ENCODE assay signal across 14 mouse cellular contexts in the genomic region with DNA sequence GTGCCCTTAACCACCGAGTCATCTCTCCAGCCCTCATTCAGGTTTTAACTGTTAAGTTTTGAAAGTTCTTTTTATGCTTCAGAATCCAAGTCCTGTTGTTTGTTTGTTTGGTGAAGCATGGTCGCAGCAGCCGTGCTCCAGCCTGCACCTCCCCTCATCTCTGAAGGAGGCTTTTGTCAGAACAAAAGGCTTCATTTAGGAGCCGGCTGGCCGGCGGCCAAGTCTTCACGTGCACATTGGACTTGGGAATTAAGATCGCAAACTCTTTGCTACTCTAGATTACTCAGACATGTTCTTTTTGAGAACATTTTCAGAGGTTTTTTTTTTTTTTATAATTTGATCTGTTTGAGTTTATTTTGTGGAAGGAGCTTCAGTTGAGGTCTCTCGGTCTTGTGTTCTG. TPM values are rescaled to one million over a fixed set of nuclear protein-coding genes. Genes with fewer than 3 reads are reported as not detected.
DNase-seq lines count a peak whose midpoint lies in the region; ATAC-seq lines count a peak whose summit lies in the region.
"Had no signal": no experiment of that assay in that cellular context is flagged by ENCODE, and none has a peak within 500 bp of the region (broad histone marks: within the 10 kb centered on the region; RNA-seq: fewer than 3 reads in every experiment).

No protein-coding gene starts in this region.

- H3K27ac ChIP-seq in forebrain, embryonic 12.5 days = peak overlapping the region; percentile 42; the same call in 1 of the 2 replicates
- H3K27ac ChIP-seq in forebrain, embryonic 10.5 days = no peak overlapping the region; the same call in 1 of the 2 replicates
- peak overlapping the region; percentile 69 for H3K27ac ChIP-seq in limb, embryonic 12.5 days
- H3K27ac ChIP-seq in limb, embryonic 10.5 days = no peak overlapping the region
- 0 out of 2 replicates have a peak overlapping the region, but pooled peaks have one; percentile 19 for H3K27ac ChIP-seq in embryonic facial prominence, embryonic 12.5 days
- H3K27ac ChIP-seq: heart, embryonic 15.5 days; limb, embryonic 13.5 days had no signal

- H3K36me3 ChIP-seq in forebrain, embryonic 12.5 days (replicated peaks) = no peaks in the 10 kb centered on the region
- no peaks in the 10 kb centered on the region for H3K36me3 ChIP-seq in forebrain, embryonic 10.5 days (replicated peaks)
- H3K36me3 ChIP-seq in limb, embryonic 12.5 days = no peaks in the 10 kb centered on the region
- no peaks in the 10 kb centered on the region for H3K36me3 ChIP-seq in limb, embryonic 10.5 days
- H3K36me3 ChIP-seq in embryonic facial prominence, embryonic 12.5 days = no peaks in the 10 kb centered on the region
- H3K36me3 ChIP-seq: heart, embryonic 15.5 days; limb, embryonic 13.5 days had no signal

- H3K9me3 ChIP-seq in forebrain, embryonic 12.5 days = no peaks in the 10 kb centered on the region
- H3K9me3 ChIP-seq in forebrain, embryonic 10.5 days = no peaks in the 10 kb centered on the region
- H3K9me3 ChIP-seq in limb, embryonic 12.5 days = no peaks in the 10 kb centered on the region
- no peaks in the 10 kb centered on the region for H3K9me3 ChIP-seq in limb, embryonic 10.5 days (replicated peaks)
- H3K9me3 ChIP-seq in embryonic facial prominence, embryonic 12.5 days = no peaks in the 10 kb centered on the region
- H3K9me3 ChIP-seq: heart, embryonic 15.5 days; limb, embryonic 13.5 days had no signal

- 31% methylated on average over 9 of the region's 9 CpGs for WGBS in forebrain, embryonic 12.5 days
- 69% methylated on average over 9 of the region's 9 CpGs for WGBS in forebrain, embryonic 10.5 days
- WGBS in limb, embryonic 12.5 days = 60% methylated on average over 9 of the region's 9 CpGs
- 92% methylated on average over 9 of the region's 9 CpGs for WGBS in limb, embryonic 10.5 days
- 46% methylated on average over 9 of the region's 9 CpGs for WGBS in embryonic facial prominence, embryonic 12.5 days

- DNase-seq in forebrain, embryonic 10.5 days (ENCODE audit: extremely low spot score, low spot score) = no peak
- DNase-seq in limb, embryonic 10.5 days (ENCODE audit: low spot score) = no peak
- peak; percentile 61 to 77 for DNase-seq in kidney, postnatal 4 days
- no peak for DNase-seq in left cerebral cortex, postnatal 14 days (ENCODE audit: low spot score in 2 of 2)
- DNase-seq: cerebellum, postnatal 36 days had no signal

- H3K4me3 ChIP-seq in forebrain, embryonic 12.5 days (replicated peaks) = no peak overlapping the region
- no peak overlapping the region for H3K4me3 ChIP-seq in forebrain, embryonic 10.5 days
- no peak overlapping the region for H3K4me3 ChIP-seq in limb, embryonic 12.5 days (replicated peaks)
- no peak overlapping the region for H3K4me3 ChIP-seq in limb, embryonic 10.5 days
- H3K4me3 ChIP-seq in embryonic facial prominence, embryonic 12.5 days = no peak overlapping the region
- H3K4me3 ChIP-seq: heart, embryonic 15.5 days; limb, embryonic 13.5 days had no signal

- no peaks in the 10 kb centered on the region for H3K27me3 ChIP-seq in forebrain, embryonic 12.5 days
- H3K27me3 ChIP-seq in forebrain, embryonic 10.5 days (ENCODE audit: poor library complexity, severe bottlenecking) = no peaks in the 10 kb centered on the region
- peaks cover 24% of the 10 kb centered on the region for H3K27me3 ChIP-seq in limb, embryonic 12.5 days
- H3K27me3 ChIP-seq in limb, embryonic 10.5 days (ENCODE audit: low read depth, poor library complexity, severe bottlenecking) = peaks cover 85% of the 10 kb centered on the region
- H3K27me3 ChIP-seq in embryonic facial prominence, embryonic 12.5 days = no peaks in the 10 kb centered on the region
- H3K27me3 ChIP-seq: heart, embryonic 15.5 days had no signal

- H3K4me2 ChIP-seq in forebrain, embryonic 12.5 days = no peak overlapping the region
- H3K4me2 ChIP-seq in limb, embryonic 12.5 days = no peak overlapping the region
- no peak overlapping the region for H3K4me2 ChIP-seq in embryonic facial prominence, embryonic 12.5 days (replicated peaks)
- H3K4me2 ChIP-seq: heart, embryonic 15.5 days; limb, embryonic 13.5 days had no signal

- no peak overlapping the region for H3K9ac ChIP-seq in forebrain, embryonic 12.5 days
- H3K9ac ChIP-seq in limb, embryonic 12.5 days (replicated peaks) = no peak overlapping the region
- H3K9ac ChIP-seq in embryonic facial prominence, embryonic 12.5 days = no peak overlapping the region
- H3K9ac ChIP-seq: heart, embryonic 15.5 days; limb, embryonic 13.5 days had no signal

- intact Hi-C loops in left cerebral cortex, postnatal 14 days (cut with DNase I) = no loop called here

- H3K4me1 ChIP-seq in forebrain, embryonic 12.5 days = peaks cover 6% of the 10 kb centered on the region; the same call in 1 of the 2 replicates
- H3K4me1 ChIP-seq in forebrain, embryonic 10.5 days = peaks cover 16% of the 10 kb centered on the region
- peaks cover 19% of the 10 kb centered on the region for H3K4me1 ChIP-seq in limb, embryonic 12.5 days (replicated peaks)
- peaks cover 20% of the 10 kb centered on the region for H3K4me1 ChIP-seq in limb, embryonic 10.5 days
- H3K4me1 ChIP-seq in embryonic facial prominence, embryonic 12.5 days = peaks cover 8% of the 10 kb centered on the region; the same call in 1 of the 2 replicates

- ATAC-seq in forebrain, embryonic 12.5 days (ENCODE audit: low FRiP score) = peak; percentile 30; the same call in 1 of the 2 replicates
- ATAC-seq in limb, embryonic 12.5 days (ENCODE audit: insufficient number of reproducible peaks, insufficient read depth, low FRiP score, low TSS enrichment, low read depth) = no peak
- ATAC-seq in embryonic facial prominence, embryonic 12.5 days (ENCODE audit: insufficient number of reproducible peaks, insufficient read depth, low FRiP score, low TSS enrichment) = no peak
- no peak for ATAC-seq in frontal cortex, adult (ENCODE audit: low TSS enrichment)
- ATAC-seq: Patski had no signal

RNA-seq across cellular contexts. Expression of gene Tdrd1, which starts 9.3 kb away (rescaled TPM):
- polyA plus RNA-seq in forebrain, embryonic 12.5 days (2016; fragmentation: Nextera tagmentation; extraction: Ambion mirVana) = 0.27 and 0.32 TPM in 2 replicates
- 0.48 and 0.49 TPM in 2 replicates for polyA plus RNA-seq in forebrain, embryonic 10.5 days (2016; fragmentation: Nextera tagmentation; extraction: Ambion mirVana)
- polyA plus RNA-seq in limb, embryonic 12.5 days (2016; fragmentation: Nextera tagmentation; extraction: Ambion mirVana) = 1.8 and 2.3 TPM in 2 replicates
- 0.84 and 0.98 TPM in 2 replicates for polyA plus RNA-seq in limb, embryonic 10.5 days (2016; fragmentation: Nextera tagmentation; extraction: Ambion mirVana)
- polyA plus RNA-seq in embryonic facial prominence, embryonic 12.5 days (2016; fragmentation: Nextera tagmentation; extraction: Ambion mirVana) = 1.6 and 2.0 TPM in 2 replicates
- under 1 TPM; 0.44 to 0.68 TPM for total RNA-seq in left cerebral cortex, postnatal 14 days (2021)

RNA-seq across cellular contexts. Expression of gene Ccdc186, which starts 13.3 kb away (rescaled TPM):
- 25.8 and 25.9 TPM in 2 replicates for polyA plus RNA-seq in forebrain, embryonic 12.5 days (2016; fragmentation: Nextera tagmentation; extraction: Ambion mirVana)
- polyA plus RNA-seq in forebrain, embryonic 10.5 days (2016; fragmentation: Nextera tagmentation; extraction: Ambion mirVana) = 14.2 and 14.4 TPM in 2 replicates
- polyA plus RNA-seq in limb, embryonic 12.5 days (2016; fragmentation: Nextera tagmentation; extraction: Ambion mirVana) = 24.7 and 28.9 TPM in 2 replicates
- 11.5 and 15.9 TPM in 2 replicates for polyA plus RNA-seq in limb, embryonic 10.5 days (2016; fragmentation: Nextera tagmentation; extraction: Ambion mirVana)
- 23.9 TPM in 2 replicates for polyA plus RNA-seq in embryonic facial prominence, embryonic 12.5 days (2016; fragmentation: Nextera tagmentation; extraction: Ambion mirVana)
- 10 to 100 TPM; 43.6 to 47.2 TPM for total RNA-seq in left cerebral cortex, postnatal 14 days (2021)

RNA-seq across cellular contexts. Expression of gene Vwa2, which starts 38.7 kb away (rescaled TPM):
- 1.5 and 1.6 TPM in 2 replicates for polyA plus RNA-seq in forebrain, embryonic 12.5 days (2016; fragmentation: Nextera tagmentation; extraction: Ambion mirVana)
- 1.7 and 2.6 TPM in 2 replicates for polyA plus RNA-seq in forebrain, embryonic 10.5 days (2016; fragmentation: Nextera tagmentation; extraction: Ambion mirVana)
- 7.5 and 7.8 TPM in 2 replicates for polyA plus RNA-seq in limb, embryonic 12.5 days (2016; fragmentation: Nextera tagmentation; extraction: Ambion mirVana)
- polyA plus RNA-seq in limb, embryonic 10.5 days (2016; fragmentation: Nextera tagmentation; extraction: Ambion mirVana) = 3.7 and 4.9 TPM in 2 replicates
- polyA plus RNA-seq in embryonic facial prominence, embryonic 12.5 days (2016; fragmentation: Nextera tagmentation; extraction: Ambion mirVana) = 6.1 and 6.7 TPM in 2 replicates
- under 1 TPM in 1 of 2 experiments, not detected in 1; 0.11 TPM for total RNA-seq in left cerebral cortex, postnatal 14 days (2021)
- total RNA-seq: layer of hippocampus, adult 8-10 months; monocyte, adult 5-6 weeks had no signal

Comparison
In these comparisons a context has a peak if more than half of its experiments do, and no peak if none do; other contexts are left out.
1. H3K27ac ChIP-seq: peak in forebrain, embryonic 12.5 days (single experiment), limb, embryonic 12.5 days (single experiment) and embryonic facial prominence, embryonic 12.5 days (single experiment); none in forebrain, embryonic 10.5 days (single experiment) and limb, embryonic 10.5 days (single experiment).
2. DNase-seq: peak in kidney, postnatal 4 days (2 of 2); none in forebrain, embryonic 10.5 days (single experiment), limb, embryonic 10.5 days (single experiment) and left cerebral cortex, postnatal 14 days (0 of 2).